Mouse (Mus musculus) hindbrain, embryonic 14.5 days (tissue): ENCODE results near the gene Ilf3. TPM values are rescaled to one million over a fixed set of nuclear protein-coding genes. Genes with fewer than 3 reads are reported as not detected.

Experiments
- ATAC-seq: fragments of 200-750 bp; cut with Nextera tagmentation; 2 replicates; pipeline ENCODE4 v1.8.0; 2017; ENCODE audit warnings: moderate number of reproducible peaks, mild to moderate bottlenecking, moderate TSS enrichment, moderate library complexity; ENCODE audit not compliant: low FRiP score
- DNase-seq: peaks from one replicate; pipeline ENCODE4 v3.0.0-alpha.2; 2015; ENCODE audit warnings: low spot score
- H3K27ac ChIP-seq: fragments of 300-500 bp; sonication (generic); 2 replicates; pipeline ENCODE4 v1.5.1; 2014; ENCODE audit warnings: mild to moderate bottlenecking, moderate library complexity
- H3K27me3 ChIP-seq: fragments of 300-500 bp; sonication (generic); 2 replicates; pipeline ENCODE4 v1.6.1; 2014; ENCODE audit warnings: mild to moderate bottlenecking, low read length, mixed read lengths; ENCODE audit not compliant: control insufficient read depth, insufficient read depth
- H3K36me3 ChIP-seq: fragments of 300-500 bp; sonication (generic); replicated peaks from 2 replicates; pipeline ENCODE4 v1.6.1; 2014; ENCODE audit not compliant: control insufficient read depth, insufficient read depth
- H3K4me1 ChIP-seq: fragments of 300-500 bp; sonication (generic); replicated peaks from 2 replicates; pipeline ENCODE4 v1.6.1; 2014; ENCODE audit warnings: antibody characterized with exemption, low read length, mixed read lengths; ENCODE audit not compliant: control insufficient read depth, insufficient read depth
- H3K4me2 ChIP-seq: fragments of 300-500 bp; sonication (generic); replicated peaks from 2 replicates; pipeline ENCODE4 v1.6.1; 2014; ENCODE audit warnings: mild to moderate bottlenecking, moderate library complexity
- H3K4me3 ChIP-seq: fragments of 300-500 bp; sonication (generic); replicated peaks from 2 replicates; pipeline ENCODE4 v1.5.1; 2014; ENCODE audit warnings: mild to moderate bottlenecking, low read length
- H3K9ac ChIP-seq: fragments of 300-500 bp; sonication (generic); 2 replicates; pipeline ENCODE4 v1.6.1; 2014
- H3K9me3 ChIP-seq: fragments of 300-500 bp; sonication (generic); 2 replicates; pipeline ENCODE4 v1.6.1; 2016; ENCODE audit warnings: low read length; ENCODE audit not compliant: control insufficient read depth
- WGBS: fragments of 180-500 bp; shearing (Covaris S2); extraction: QIAGEN DNeasy Blood & Tissue Kit; methylation state at CpG from one replicate; pipeline ENCODE4 v1.1.7; 2014; 5-methylcytosine and 5-hydroxymethylcytosine counted together
- polyA plus RNA-seq: library from polyadenylated mRNA; unstranded; fragments of >200 nt; fragmentation: Nextera tagmentation; extraction: Ambion mirVana; gene quantifications from 2 replicates; pipeline ENCODE4 v1.2.1, GENCODE M21; 2014

Gene Ilf3
- polyA plus RNA-seq, 1 experiment from 2014 or later, result 201 TPM

DNA sequence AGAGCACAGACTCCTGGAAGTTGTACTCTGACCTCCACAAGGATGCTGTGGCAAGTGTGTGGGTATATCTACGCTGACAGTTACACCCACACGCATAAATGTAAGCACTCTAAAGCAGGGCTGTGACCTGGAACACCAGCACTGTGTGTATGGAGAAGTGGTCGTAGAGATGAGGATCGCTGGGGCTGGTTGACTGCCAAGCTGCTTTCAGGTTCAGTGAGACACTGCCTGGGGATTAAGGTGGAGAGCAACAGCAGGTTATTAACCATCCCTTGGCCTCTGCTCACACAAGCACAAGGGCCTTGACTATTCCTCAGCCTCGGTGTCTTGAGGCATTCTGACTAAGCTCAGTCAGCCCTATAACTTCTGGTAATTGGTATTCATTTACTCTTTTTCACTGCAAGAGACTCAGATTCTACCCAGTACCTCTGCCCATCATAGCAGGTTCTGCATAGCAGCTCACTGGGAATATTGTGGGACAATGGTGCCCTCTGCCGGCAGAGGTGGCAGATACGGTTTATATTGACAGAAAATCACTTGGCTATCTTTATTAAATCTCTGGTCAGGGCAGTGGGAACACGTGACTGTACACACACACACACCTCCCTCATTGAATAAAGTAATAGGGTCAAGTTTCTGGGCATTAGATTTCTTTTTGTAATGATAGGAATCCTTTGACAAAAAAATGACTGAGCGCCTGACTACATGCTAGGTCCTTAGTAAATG lies 42.1 kb downstream of the Ilf3 start:
- H3K9me3 ChIP-seq, result no peaks in the 10 kb centered on the region
- H3K4me3 ChIP-seq, result no peak overlapping the region
- peaks cover 24% of the 10 kb centered on the region for H3K36me3 ChIP-seq
- H3K9ac ChIP-seq, result no peak overlapping the region
- ATAC-seq (peak; percentile 4; the same call in 1 of the 2 replicates), DNase-seq (peak; percentile 86)
- no peaks in the 10 kb centered on the region for H3K27me3 ChIP-seq
- no peak overlapping the region for H3K4me2 ChIP-seq
- no peak overlapping the region for H3K27ac ChIP-seq
- peaks cover 20% of the 10 kb centered on the region for H3K4me1 ChIP-seq
- 35% methylated on average over 9 of the region's 9 CpGs for WGBS

DNA sequence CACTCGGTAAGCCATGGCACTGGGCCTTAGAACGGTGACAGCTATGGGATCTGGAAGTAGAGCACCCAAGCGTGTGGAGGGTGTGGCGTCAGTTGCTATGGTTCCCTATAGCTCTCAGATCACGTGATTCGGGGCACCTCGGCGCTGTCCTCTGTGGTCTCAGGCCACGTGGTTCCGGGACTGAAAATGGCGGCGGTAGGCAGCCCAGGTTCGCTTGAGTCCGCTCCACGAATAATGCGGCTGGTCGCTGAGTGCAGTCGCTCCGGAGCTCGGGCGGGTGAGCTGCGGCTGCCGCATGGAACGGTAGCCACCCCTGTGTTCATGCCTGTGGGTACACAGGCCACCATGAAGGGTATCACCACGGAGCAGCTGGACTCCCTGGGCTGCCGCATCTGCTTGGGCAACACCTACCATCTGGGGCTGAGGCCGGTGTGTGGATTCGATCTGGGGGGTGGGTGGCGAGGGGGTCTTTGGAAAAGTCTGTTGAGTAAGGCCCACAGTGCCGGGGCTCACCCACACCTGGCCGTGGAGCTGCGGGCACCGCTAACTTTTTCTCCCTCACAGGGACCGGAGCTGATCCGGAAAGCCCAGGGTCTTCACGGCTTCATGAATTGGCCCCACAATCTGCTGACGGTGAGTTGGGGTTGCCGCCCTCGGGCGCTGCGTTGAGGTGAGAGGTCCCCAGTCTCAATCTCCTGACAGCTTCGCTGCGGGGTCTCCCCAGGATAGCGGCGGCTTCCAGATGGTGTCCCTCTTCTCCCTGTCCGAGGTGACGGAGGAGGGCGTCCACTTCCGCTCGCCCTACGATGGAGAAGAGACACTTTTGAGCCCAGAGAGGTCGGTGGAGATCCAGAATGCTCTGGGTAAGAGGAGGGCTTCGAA lies 44.2 kb downstream of the Ilf3 start, which contains the start of gene Qtrt1:
Gene Qtrt1, plus strand, starts transcription at position 169 of the 882 bp plus-strand sequence.
- H3K4me3 ChIP-seq, result peak within 1 kb of the TSS; percentile 70
- peak; percentile 95 for ATAC-seq
- peak within 1 kb of the TSS; percentile 81 for H3K9ac ChIP-seq
- H3K36me3 ChIP-seq, result peaks cover 10% of the 10 kb centered on the region
- H3K27ac ChIP-seq, result peak within 1 kb of the TSS; percentile 65
- DNase-seq, result peak; percentile 92
- H3K9me3 ChIP-seq, result no peaks in the 10 kb centered on the region
- H3K27me3 ChIP-seq, result no peaks in the 10 kb centered on the region
- peak within 1 kb of the TSS; percentile 91 for H3K4me2 ChIP-seq
- 2% methylated on average over 53 of the region's 53 CpGs for WGBS
- peaks cover 20% of the 10 kb centered on the region for H3K4me1 ChIP-seq

DNA sequence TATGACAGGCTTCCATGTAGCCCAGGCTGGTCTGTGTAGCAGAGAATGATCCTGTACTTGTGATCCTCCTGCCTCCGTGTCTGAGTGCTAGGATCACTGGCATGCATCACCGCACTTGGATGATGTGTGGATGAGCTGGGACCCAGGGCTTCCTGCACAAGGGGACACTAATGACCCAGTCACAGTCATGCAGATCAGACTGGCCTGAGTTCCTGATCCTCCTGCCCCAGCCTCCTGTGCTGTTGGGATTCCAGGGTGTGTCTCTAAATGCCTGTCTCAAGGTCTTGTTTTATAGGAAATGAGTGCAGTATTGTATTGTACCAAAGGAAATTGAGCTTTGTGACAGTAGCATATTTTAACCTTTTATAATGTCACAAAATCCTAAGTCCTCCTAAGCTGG lies 50.2 kb downstream of the Ilf3 start:
- peaks cover 41% of the 10 kb centered on the region for H3K36me3 ChIP-seq
- H3K27ac ChIP-seq, result no peak overlapping the region
- H3K27me3 ChIP-seq, result no peaks in the 10 kb centered on the region
- ATAC-seq (no peak), DNase-seq (no peak)
- no peak overlapping the region for H3K4me2 ChIP-seq
- WGBS, result 86% methylated on average over 2 of the region's 2 CpGs
- no peak overlapping the region for H3K9ac ChIP-seq
- peaks cover 5% of the 10 kb centered on the region; the same call in 1 of the 2 replicates for H3K4me1 ChIP-seq
- no peak overlapping the region for H3K4me3 ChIP-seq
- H3K9me3 ChIP-seq, result no peaks in the 10 kb centered on the region

DNA sequence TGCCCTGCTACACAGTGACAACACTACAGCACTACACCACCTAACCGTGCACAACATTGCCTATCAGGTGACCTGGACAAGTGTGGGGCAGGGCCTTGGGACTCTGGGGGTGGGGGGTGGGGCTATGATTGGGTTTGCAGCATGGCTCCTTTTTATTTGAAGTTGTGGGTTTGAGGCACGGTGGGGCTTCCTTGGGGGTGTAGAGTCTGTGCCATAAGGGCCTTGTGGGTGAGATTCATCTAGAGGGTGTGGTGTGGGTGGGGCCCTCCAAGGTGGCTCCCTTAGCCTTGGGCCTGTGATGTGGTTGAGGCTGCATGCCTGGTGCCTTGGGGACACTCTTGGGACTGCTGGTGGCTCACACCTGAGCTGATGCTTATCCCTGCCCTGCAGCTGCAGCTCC lies 52.0 kb downstream of the Ilf3 start:
- H3K4me1 ChIP-seq, result no peaks in the 10 kb centered on the region
- DNase-seq (no peak), ATAC-seq (no peak)
- no peak overlapping the region for H3K27ac ChIP-seq
- no peaks in the 10 kb centered on the region for H3K27me3 ChIP-seq
- no peaks in the 10 kb centered on the region for H3K9me3 ChIP-seq
- no peak overlapping the region for H3K4me3 ChIP-seq
- H3K36me3 ChIP-seq, result peaks cover 41% of the 10 kb centered on the region
- 97% methylated on average over 2 of the region's 2 CpGs for WGBS
- no peak overlapping the region for H3K9ac ChIP-seq
- no peak overlapping the region for H3K4me2 ChIP-seq

DNA sequence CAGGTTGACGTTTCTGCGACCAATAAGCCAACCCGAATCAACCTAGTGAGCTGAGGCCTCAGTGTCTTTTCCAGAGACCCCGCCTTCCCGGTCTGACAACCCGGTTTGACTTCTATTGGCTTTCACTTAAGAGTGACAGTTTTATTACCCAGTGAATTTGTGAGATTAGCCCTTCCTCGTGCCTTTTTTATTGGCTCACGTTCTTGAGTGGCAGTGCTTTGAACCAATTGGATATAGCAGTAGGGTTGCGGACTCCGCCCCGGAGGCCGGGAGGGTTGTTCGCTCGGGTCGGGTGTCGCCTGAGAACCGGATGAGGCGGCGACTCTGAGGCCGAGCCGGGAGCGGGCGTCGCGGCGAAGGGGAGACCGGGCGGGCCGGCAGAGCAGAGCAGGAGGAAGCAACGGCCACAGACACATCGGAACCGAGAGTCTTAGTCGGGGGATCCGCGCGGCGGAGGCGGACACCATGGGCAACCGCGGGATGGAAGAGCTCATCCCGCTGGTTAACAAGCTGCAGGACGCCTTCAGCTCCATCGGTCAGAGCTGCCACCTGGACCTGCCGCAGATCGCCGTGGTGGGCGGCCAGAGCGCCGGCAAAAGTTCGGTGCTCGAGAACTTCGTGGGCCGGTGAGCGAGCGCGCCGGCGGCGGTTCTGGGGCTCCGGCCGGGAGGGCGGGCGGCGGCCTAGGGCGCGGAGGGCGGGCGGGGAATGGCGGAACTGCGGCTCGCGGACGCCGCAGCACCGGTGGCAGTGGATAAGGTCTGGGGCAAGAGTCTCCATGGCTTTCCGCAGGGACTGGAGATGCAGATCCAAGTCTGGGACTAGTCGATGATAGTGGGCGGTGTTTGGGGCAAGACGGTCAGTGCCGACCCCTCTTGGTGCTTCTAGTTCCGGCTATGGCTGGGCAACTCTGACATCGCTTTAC lies 57.2 kb downstream of the Ilf3 start, which contains the start of gene Dnm2:
Gene Dnm2, plus strand, starts transcription at position 278 of the 925 bp plus-strand sequence.
- DNase-seq (peak; percentile 100), ATAC-seq (peak; percentile 99)
- H3K9ac ChIP-seq, result peak within 1 kb of the TSS; percentile 80
- peaks cover 16% of the 10 kb centered on the region for H3K36me3 ChIP-seq
- no peaks in the 10 kb centered on the region for H3K27me3 ChIP-seq
- H3K9me3 ChIP-seq, result no peaks in the 10 kb centered on the region
- H3K4me2 ChIP-seq, result peak within 1 kb of the TSS; percentile 85
- peak within 1 kb of the TSS; percentile 72 for H3K4me3 ChIP-seq
- H3K4me1 ChIP-seq, result peaks cover 21% of the 10 kb centered on the region
- WGBS, result under 1% methylated on average over 82 of the region's 82 CpGs
- peak within 1 kb of the TSS; percentile 87 for H3K27ac ChIP-seq

DNA sequence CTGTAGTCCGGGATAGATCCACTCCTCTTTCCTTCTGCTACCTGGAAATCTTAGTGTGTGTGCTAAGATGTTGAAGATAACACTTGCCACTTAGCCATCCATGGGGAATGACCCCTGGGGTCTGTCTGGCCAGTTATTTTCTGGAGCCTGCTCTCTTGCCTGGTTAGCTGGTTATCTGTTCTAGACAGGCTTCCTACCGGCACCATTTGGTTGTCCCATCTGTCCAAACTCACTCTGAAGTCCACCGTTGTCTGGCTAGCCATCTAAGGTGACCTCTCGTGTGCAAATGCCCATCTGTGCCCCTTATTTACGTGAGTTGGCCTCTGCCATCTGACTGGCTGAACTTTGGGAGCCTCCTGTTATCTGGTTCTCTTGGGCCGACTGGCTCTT lies 57.9 kb downstream of the Ilf3 start:
- no peak for DNase-seq
- Histone ChIP-seq H3K36me3 (peaks cover 10% of the 10 kb centered on the region), H3K9ac (peak overlapping the region; percentile 80), H3K27me3 (no peaks in the 10 kb centered on the region), H3K9me3 (no peaks in the 10 kb centered on the region), H3K27ac (no peak overlapping the region), H3K4me1 (peaks cover 22% of the 10 kb centered on the region), H3K4me2 (peak overlapping the region; percentile 85), H3K4me3 (peak overlapping the region; percentile 72)
- WGBS, result 13% methylated on average over 6 of the region's 6 CpGs
- no peak for ATAC-seq

DNA sequence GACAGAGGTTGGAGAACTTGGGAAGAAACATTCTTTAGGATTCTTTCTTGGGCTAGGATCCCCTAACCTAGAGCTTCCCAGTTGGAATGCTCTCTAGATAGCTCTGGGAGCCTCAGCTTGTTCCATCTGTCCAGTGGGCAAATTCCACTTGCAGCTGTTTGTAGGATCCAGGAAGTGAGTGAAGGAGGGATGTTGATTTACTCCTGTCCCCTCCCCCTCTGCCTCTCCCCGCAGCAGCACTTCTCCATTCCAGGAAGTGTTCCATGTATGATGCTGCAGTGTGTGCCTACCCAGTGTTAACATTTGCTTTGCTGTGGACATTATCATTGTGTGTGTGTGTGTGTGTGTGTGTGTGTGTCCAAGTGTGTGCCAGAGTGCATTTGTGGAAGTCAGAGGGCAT lies 58.3 kb downstream of the Ilf3 start:
- no peak for ATAC-seq
- DNase-seq, result no peak
- peak overlapping the region; percentile 80 for H3K9ac ChIP-seq
- H3K27ac ChIP-seq, result no peak overlapping the region
- H3K4me3 ChIP-seq, result peak overlapping the region; percentile 72
- no peaks in the 10 kb centered on the region for H3K27me3 ChIP-seq
- peaks cover 24% of the 10 kb centered on the region for H3K4me1 ChIP-seq
- H3K9me3 ChIP-seq, result no peaks in the 10 kb centered on the region
- H3K4me2 ChIP-seq, result peak overlapping the region; percentile 85
- 33% methylated on average over 1 of the region's 1 CpGs for WGBS
- peaks cover 5% of the 10 kb centered on the region; the same call in 1 of the 2 replicates for H3K36me3 ChIP-seq

DNA sequence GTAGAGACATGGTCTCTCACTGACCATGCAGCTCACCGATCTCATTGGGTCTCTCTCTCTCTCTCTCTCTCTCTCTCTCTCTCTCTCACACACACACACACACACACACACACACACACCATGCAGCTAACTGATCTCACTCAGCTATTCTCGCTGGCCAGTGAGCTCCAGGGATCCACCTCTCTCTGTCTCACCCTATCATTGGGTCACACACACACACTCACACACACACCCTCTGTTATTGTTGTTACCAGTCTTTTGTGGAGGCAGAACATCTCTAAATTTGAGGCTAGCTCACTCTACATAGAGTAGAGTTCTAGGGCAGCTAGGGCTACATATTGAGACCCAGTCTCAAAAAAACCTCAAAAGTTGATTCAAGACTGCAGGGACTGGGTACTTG lies 58.9 kb downstream of the Ilf3 start:
- ATAC-seq, result no peak
- WGBS, result 70% methylated on average over 2 of the region's 2 CpGs
- Histone ChIP-seq H3K27me3 (no peaks in the 10 kb centered on the region), H3K9ac (no peak overlapping the region), H3K27ac (no peak overlapping the region), H3K4me2 (peak overlapping the region; percentile 85), H3K9me3 (no peaks in the 10 kb centered on the region), H3K36me3 (0 out of 2 replicates have a peak, but pooled peaks cover 1% of the 10 kb centered on the region), H3K4me1 (peaks cover 24% of the 10 kb centered on the region), H3K4me3 (no peak overlapping the region)
- no peak for DNase-seq
